Mouse (Mus musculus) heart, adult 18-20 months (tissue): Measurements from ENCODE around the gene Creg2. TPM values are rescaled to one million over a fixed set of nuclear protein-coding genes. Genes with fewer than 3 reads are reported as not detected.
"Not testable (repeated sequence)": the region's sequence is repeated elsewhere in the genome, so short reads cannot be mapped to it uniquely, and the experiment has no call there.

Experiments
- DNase-seq, 2 experiments: peaks; one replicate each; pipeline ENCODE4 v3.0.0; 2021 to 2022; ENCODE audit warnings: mixed read lengths in 1 of 2
- total RNA-seq, 2 experiments: library from RNA; stranded (reverse); gene quantifications; 2 replicates each; pipeline ENCODE4 v1.2.3; 2021

The Creg2 gene
- total RNA-seq, 2 experiments from 2014 or later = 0.05 TPM; not detected in 1

DNA sequence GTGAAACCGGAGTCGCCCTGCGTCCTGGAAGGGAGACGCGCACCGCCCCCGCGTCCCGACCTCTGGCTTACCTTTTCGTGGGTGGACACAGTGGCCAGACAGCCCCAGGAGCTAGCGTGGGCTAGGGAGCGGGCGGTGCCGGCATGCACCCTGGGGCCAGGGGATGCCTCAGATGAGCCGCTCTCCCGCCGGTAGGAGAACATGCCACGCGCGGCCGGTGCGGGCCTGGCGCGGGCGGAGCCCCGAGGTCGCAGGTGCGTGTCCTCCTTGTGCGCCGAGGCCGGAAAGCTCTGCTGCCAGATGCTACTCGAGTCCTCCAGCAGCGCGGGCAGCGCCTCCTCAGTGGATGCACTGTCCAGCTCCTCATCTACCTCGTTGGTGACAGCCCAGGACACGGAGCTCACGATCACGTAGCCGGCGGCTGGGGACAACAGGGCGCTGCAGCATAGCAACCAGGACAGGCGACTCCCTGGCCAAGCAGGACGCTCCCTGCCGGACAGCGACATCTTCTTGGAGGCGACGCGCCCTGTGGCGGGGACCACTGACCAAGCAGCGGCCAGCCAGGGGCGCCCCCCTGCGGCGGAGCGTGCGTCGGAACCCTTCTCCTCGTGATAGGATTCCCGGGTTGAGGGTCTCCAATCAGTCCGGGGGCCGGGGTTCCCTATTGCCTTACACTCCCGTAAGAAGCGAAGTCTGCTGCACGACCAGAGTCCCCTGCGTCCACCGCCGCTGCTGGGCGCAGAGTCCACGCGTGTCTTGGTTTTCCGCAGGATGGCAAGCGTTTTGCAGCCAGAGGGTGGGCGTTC lies 636 bp downstream of the Creg2 start:
- DNase-seq = peak; percentile 31 to 45

DNA sequence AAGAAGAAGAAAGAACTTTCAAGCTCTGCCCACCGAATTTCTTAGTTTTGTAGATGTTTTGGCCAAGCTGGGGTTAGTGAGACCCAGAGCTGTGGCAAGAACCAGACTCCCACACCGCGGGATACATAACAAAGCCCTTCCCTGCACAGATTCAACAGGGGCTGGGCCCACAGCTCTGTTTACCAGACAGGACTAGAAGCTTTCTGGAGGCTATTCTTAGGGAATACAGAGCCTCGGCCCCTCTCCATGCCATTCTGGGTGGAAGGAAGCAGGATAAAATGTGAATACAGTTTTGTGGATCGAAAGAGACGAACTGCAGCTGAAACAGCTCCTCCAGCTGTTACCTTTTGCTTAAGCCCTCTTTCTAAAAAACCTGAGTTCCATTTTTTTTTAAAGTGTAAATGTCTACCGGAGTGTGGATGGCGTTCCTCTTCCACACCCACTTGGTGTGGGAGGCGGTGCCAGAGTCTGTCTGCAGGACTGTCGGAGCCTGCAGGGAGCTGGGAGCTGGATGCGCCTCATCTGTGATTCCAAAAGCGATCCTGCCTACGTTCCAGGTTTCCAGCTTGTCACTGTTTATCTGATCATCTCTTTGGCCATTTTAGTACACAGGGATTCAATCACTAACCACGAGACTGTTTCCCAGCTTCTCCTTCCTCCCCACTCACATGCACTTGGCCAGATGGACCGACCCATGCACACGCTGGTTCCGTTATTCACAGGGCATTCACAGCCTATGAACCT lies 1.4 kb downstream of the Creg2 start:
- DNase-seq = no peak

DNA sequence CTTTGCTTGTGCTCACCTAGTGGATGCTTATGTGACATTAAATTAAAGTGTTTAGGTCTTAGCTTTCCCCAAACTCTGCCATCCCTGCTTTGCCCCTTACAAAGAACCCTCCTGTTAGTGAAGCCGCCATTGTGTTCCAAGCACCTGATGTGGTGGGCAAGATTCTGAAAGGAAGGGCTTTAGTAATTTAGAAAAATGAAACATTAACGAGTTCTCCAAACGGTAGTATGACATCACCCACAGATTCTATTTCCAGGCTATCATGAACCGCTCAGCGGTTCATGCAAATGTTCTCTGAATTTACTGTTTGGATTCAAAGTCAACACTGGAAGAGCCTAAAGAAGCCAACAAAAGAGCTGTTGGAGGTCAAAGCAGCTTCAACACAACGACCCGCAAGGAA lies 2.7 kb downstream of the Creg2 start:
- DNase-seq = no peak

DNA sequence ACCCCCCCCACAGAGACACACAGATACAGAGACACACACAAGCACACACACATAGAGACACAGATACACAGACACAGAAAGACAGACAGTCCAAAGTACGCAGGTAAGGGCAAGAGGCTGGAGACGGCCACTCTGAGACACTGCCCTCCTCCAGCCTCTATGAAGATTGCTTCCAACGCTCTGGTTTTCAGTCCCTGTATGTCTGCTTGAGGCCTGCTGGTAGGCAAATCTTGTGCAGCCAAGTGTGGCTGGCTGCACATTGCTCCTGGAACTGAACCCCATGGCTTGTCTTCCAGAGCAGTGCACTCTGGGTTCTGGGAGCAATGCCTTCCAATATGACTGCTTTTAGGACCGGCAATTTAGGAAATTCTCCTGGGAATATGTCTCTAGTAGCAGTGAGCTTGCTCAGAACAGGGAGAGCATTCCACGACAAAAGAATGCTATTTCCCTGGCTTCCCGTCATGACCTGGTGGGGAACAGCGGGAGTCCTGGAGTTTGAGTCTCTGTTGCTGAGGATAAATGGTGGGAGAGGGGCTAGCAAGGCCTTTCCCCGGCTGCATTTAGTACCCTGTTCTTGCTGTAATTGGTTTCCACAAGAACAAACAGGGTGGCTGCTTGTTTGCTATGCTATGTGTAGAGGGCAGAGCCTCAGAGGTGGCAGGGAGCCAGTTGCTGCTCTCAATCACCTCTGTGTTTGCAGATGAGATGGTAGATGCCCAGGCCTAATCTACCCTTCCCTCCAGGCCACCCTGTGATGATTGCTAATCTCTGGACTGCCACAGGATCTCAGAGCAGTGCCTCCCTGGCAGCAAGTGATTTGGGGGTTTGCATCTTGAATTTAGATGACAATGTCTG lies 5.1 kb downstream of the Creg2 start:
- no peak for DNase-seq

DNA sequence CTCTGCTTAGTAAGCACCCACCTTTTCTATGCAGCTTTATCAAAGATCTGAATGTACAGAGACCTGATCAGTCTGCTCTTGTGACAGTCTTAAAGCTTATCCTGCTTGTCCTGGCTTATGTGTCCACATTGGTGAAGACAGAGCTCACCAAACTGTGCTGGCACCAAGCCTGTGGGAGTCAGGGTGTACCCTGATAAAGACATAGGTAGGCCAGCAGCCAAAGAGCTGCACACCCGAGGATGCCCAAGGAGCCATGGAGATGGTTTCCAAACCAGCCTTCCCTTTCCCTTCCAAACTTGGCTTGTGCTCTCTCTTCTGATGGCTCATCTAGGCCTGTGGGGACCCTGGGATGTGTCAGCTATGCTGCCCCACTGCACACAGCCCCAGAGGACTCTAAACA lies 6.9 kb downstream of the Creg2 start:
- no peak for DNase-seq

DNA sequence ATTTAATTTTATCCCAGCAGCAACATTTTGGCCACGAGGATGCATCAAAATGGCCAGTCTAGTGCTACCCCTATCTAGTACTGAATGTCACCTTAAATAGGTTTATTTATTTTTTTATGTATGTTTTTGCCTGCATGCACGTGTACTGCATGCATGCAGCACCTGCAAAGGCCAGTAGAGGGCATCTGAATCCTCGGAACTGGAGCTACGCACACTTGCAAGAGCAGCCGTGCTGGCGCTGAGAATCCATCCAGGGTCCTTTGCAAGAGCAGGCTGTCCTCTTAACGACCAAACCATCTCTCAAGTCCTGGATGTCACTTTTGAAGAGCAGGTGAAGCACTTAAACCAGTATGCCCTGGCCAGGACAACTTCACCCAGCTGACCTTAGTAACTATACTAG lies 9.6 kb downstream of the Creg2 start:
- no peak for DNase-seq

DNA sequence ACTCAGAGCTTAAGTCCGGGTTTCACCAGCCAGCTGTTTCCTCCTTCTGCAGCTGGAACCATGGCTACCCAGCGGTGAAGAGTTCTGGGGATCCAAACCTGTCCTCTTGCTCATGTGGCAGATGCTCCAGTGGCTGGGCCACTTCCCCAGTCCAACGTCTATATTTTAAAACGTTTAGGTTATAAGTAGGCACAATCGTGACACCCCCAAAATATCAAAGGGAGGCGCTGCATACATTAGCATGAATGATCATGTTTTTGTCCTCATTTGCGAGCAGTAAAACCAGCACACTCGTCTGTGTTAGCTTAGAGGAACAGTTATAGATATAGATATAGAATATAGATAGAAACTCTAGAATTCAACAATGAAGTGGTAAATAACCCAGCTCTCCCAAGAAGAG lies 14.1 kb downstream of the Creg2 start:
- no peak for DNase-seq

DNA sequence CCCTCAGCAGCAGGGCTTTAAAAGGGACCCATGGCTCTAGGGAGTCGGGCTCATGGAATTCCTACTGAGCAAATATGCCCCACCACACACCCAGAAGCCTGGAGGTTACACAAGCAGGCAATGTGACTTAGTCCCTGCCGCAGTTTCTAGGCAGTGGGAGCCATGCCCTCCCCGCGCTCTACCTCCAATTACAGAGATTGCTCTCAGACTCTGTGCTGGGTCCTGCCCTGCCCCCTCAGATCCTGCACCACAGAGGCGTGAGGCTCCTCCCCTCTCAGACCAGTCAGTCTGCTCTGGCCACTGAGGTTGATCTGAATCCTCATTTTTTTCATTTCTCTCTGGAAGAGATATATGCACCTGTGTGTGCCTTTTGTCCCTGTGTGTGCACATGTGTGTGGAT lies 14.6 kb downstream of the Creg2 start:
- DNase-seq = no peak

DNA sequence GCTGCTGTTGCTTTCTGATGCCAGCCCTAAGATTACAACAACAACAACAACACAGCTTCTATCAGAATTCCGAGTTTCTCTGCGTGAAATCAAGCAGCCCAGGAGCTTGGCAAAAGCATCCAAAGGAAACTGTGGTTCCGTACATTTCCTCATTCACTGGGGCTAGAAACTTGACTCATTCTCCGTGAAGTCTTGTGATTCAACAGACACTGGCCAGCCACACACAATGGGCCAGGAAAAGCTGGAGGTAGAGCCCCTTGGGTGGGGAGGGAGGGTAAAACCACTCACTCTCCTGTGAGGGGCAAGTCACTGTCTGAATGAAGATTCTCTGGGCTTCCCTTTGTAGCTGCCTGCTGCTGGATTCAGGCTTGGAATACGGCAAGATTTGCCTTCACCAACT lies 15.1 kb downstream of the Creg2 start:
- no peak for DNase-seq

DNA sequence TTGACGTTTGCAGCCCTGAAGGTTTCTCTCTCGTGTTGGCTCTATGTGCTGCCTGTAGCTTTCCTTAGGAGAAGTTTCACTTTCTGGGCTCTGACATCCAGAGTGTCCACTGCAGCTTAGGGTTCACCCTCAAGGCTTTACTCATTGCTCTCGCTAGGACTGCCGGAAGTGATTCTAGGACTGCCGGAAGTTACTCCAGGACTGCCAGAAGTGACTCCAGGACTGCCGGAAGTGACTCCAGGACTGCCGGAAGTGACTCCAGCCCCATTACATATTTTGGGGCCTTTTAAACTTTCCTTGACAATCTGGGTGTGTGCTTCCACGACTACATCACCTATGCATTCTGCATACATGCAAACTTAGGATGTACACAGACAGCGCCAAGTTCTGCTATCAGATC lies 22.7 kb downstream of the Creg2 start:
- DNase-seq = no peak

DNA sequence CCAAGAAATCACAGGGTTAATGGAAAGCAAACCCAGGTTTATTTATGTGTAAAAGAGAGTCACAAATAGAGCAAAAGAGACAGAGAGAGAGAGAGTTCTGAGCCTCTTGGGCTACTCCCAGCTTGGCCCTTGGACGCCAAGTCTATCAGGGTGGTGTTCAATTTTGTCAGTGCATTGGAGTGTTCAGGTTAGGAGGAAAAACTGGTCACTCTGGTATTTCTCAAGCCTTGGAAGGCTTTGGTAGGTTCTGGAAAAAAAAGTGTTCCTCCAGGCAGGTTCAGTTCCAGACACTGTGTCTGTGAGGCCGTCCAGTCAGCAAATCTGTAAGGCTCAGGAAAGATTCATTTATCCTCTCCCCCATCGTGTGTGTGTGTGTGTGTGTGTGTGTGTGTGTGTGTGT lies 25.8 kb downstream of the Creg2 start:
- DNase-seq = no peak

DNA sequence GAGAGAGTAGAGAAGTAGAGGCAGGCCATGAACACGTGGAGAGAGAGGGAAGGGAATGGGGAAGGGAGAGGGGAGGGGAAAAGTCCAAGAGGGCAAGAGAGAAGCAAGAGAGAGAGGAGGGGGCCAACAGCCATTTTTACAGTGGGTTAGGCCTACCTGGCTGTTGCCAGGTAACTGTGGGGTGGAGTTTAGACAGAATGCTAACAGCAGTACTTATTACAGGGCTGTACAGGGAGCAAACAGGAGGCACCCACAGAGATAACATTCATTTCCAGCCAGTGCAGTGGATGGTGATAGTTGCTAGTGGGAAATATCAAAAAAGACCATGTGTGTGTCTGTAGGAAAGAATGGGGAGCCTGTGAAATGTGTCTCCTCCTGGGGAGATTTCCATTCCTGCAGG lies 27.5 kb downstream of the Creg2 start:
- no peak for DNase-seq

DNA sequence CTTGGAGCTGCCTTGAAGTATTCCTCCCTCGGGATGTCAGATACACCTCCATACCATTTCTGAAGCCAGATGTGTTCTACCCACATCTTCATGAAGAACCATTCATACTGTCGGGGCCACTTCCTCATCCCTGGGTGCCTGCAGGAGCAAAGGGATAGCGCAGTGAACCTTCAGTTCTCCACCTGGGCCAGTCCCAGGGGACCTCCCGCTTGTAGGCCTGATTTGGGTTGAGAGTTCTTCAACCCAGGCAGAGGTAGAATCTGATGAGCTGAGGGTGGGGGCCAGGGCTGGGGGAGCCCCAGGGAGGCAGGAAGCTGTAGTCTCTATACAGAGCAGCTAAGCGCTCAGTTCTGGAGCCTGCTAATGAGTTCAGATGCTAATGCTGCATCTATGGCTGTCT lies 28.2 kb downstream of the Creg2 start:
- DNase-seq = no peak

DNA sequence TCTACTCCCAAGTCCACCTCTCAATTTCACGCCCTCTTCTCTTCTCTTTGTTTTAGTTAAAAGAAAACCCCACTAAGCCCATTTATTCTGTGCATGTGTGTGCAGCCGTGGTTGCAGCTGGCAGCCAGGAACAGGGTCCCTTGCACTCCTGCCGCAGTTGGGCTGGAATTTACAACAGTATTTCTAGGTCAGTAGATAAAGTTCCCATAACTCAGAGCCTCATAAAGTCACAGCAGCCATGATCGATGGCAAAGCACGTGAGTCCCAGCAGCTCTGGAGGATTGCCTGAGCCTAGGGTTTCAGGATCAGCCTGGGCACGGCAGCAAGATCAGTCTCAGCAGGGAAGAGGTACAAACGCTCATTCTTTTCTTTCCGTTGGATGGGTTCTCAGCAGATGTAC lies 32.8 kb downstream of the Creg2 start:
- no peak for DNase-seq

DNA sequence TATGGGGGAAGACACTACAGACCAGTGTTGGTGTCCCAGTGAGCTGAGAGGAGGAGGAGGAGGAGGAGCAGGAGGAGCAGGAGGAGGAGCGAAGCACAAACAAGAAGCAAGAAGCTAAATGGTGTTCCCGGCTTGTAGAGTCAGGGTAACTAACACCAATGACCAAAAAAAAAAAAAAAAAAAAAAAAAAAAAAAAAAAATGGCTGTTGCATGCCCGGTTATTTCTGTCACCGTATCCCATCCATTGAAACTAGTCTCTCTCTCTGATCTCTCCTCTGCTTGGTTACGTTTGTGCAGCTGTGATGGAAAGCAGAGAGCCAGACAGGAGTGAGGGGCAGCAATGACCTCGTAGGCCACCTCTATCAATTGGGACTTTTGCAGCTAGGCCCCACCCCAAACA lies 35.7 kb downstream of the Creg2 start:
- DNase-seq = no peak

DNA sequence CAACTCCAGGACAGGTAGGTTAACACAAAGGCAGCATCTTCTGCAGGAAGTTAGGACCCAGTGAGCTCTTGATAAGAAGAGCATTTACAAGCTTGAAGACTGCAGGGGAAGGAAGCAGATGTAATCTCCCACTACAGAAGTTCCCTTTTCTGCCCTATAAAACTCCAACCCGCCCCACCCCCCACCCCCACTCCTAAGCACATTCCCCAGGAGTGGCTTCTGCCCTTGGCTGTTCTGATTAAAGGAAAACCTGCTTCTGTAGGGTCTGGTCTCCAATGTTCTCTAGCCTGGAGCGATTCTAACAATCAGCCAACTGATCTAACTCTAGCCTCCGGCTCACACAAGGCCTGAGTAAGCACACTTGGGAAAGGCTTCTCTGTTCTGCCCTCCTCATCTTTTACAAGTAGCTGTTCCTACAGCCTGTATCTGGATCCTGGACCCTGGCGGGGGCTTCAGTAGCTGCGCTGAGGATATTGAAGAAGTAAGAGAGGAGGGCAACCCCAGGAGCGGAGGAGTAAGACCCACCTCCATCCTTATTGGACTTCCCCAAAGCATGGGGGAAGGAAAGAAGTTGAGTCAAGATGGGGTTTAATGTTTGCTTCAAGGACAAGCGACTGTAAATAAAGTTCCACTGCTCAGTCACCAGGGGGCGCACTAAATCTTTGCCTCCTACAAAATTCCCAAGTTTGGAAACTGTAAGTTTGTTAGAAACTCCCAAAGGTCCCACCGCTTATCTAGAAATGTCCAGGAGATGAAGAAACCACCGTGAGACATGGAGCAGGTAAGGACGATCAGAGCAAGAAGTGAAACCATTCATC lies 36.6 kb downstream of the Creg2 start:
- peak; percentile 40 to 73 for DNase-seq

DNA sequence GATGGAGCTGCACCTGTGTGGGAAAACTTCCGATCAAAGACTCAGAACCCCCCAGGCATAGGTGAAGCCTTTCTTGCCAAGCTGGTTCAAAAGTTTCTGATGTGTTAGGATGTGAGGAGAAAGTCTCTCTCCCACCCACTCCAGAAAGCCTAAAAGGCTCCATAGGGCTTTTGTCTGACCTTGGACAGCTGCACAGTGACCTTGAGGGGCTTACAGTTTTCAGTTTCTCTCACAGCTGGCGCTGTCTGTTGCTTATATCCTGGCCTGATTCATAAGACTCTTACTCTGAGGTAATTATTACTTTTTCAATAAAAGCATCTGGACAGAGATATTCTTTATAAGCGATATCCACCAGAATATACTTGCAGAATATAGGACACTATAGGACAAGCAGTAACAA lies 38.2 kb downstream of the Creg2 start:
- DNase-seq = no peak

DNA sequence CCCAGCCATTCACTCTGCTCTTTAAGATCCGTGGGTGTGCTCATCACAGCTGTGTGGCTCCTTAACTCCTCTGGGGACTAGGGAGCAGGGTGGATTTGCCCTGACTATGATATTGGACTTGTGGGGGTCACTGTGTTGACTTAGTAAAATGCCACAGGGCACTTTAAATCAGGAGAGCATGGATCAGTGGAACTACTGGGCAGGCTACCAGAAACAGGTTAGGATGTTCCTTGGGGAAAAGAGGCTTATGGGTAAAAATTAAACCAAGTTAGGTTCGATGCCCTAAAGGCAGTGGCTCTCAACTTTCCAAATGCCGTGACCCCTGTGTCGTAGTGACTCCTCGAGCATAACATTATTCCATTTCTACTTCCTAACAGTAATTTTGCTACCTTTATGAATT lies 38.8 kb downstream of the Creg2 start:
- DNase-seq = no peak

DNA sequence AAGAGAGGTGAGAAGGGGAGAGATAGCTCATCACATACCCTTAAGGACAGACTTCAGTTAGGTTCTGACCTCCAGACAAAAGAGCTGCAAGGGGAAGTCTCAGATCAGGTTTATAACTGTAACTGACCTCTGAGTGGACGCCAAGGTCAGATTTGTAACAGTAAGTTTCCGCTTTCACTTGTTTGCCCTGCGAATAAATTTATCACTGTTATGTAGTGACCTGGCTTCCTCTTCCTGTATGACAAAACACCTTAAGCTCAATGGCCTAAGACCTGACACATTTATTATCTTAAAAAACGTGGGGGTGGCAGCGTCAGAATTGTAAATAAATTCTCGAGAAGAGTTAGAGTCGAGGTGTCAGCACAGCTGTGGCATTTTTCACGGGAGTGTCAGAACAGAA lies 42.7 kb downstream of the Creg2 start:
- no peak for DNase-seq

DNA sequence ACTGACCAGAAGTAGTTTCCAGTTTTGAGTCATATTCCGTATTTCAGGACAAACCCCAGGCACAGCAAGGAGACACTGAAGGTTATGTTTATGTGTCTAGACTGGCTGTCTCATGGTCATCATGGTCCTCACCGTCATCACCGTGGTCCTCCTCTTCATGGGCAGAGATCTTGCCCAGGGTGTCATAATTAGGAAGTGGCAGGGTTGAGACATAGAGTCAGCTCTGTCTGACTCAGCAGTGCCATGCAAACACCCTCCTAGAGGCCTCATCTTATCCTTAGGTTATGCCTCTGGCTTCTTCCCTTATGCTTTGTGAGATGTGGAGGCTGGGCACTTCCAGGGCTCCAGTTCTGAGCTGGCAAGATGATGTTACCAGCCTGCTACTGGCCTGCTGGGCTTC lies 48.8 kb downstream of the Creg2 start:
- no peak for DNase-seq

DNA sequence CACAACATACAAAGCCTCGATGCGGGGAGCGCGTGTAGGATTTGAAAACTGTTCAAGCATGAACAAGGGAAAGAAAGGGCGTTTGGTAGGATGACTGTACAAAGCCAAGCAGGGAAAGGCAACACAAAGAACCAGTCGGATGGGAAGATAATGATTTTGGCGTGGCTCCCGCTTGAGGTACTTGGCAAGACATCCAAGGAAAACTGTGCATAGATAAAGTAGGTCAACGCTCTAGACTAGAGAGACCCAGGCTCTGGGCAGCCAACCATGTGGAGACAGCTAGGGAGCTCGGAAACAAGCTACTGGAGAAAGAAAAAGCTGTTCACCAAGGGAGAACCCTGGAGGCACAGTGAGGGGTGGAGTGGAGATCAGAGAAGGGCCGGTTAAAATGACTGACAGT lies 52.5 kb downstream of the Creg2 start:
- no peak for DNase-seq

DNA sequence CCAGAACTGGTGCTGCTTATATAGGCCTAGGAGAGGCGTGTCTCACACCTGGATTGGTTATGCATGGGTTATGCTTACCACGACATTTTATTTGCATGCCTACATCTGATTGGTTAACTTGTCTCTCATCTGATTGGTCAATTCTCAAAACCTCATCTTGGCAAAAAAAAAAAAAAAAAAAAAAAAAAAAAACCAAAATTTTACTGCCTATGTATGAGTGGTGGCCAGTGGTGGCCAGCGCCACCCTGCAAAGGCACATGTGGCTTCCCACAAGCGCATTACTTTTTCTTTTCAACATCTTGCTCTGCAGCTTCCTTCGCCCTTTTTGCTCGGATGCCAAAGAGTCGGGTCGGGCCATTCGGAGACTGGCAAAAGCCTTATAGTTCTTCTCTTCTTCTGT lies 54.1 kb downstream of the Creg2 start:
- DNase-seq = not testable (repeated sequence)
